ENCODE assay signal across 22 mouse cellular contexts in the genomic region with DNA sequence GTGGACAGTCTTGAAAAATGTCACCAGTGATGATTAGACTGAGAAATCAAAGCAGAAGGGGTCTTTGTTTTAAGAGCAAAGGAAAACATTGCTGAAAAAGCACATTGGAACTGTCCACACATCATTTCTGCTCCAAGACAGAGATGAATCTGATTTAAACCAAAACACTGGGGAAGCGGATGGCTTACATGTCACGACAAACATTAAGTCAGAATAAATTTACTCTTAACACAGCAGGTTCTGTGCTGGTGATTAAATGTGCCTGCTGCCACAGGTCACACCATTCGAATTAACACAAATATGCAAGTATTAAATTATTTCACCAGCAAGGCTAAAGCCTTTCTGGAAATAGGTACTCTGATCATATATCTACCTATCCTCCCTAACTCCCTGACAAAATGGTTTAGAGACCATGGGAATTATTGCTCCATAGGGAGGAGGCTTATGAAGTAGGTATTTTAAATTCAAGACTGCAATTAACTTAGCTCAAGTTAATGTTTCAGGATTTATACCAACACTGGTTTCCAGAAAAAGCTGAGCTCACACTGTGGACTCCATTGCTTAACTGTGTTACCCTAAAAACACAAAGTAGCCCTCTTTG.
DNase-seq lines count a peak whose midpoint lies in the region; ATAC-seq and TF ChIP-seq lines count a peak whose summit lies in the region.
"Had no signal": no experiment of that assay in that cellular context is flagged by ENCODE, and none has a peak within 500 bp of the region (broad histone marks: within the 10 kb centered on the region; RNA-seq: fewer than 3 reads in every experiment).

No protein-coding gene starts in this region.

- H3K4me2 ChIP-seq in forebrain, embryonic 16.5 days (ENCODE audit: low read length), result no peak overlapping the region
- H3K4me2 ChIP-seq in kidney, embryonic 15.5 days, result no peak overlapping the region
- H3K4me2 ChIP-seq in kidney, embryonic 16.5 days (replicated peaks; ENCODE audit: low read depth, low read length), result no peak overlapping the region
- H3K4me2 ChIP-seq: embryonic facial prominence, embryonic 13.5 days; hindbrain, embryonic 12.5 days had no signal

- no peak for TF ChIP-seq CTCF in brain, embryonic 14.5 days (IDR thresholded peaks at IDR 0.05; ENCODE audit: borderline replicate concordance, extremely low read depth, insufficient read depth, insufficient read length)

- H3K36me3 ChIP-seq in forebrain, embryonic 16.5 days (ENCODE audit: control insufficient read depth, insufficient read depth), result no peaks in the 10 kb centered on the region
- H3K36me3 ChIP-seq in forebrain, embryonic 10.5 days (replicated peaks), result no peaks in the 10 kb centered on the region
- H3K36me3 ChIP-seq in kidney, embryonic 15.5 days, result no peaks in the 10 kb centered on the region
- no peaks in the 10 kb centered on the region for H3K36me3 ChIP-seq in kidney, embryonic 16.5 days (ENCODE audit: insufficient read depth, low read length)
- H3K36me3 ChIP-seq: embryonic facial prominence, embryonic 13.5 days; heart, embryonic 10.5 days; hindbrain, embryonic 12.5 days had no signal

- H3K27ac ChIP-seq in forebrain, embryonic 16.5 days (ENCODE audit: low read length), result no peak overlapping the region
- no peak overlapping the region for H3K27ac ChIP-seq in forebrain, embryonic 10.5 days
- H3K27ac ChIP-seq in kidney, embryonic 15.5 days, result no peak overlapping the region
- H3K27ac ChIP-seq in kidney, embryonic 16.5 days (ENCODE audit: low read length), result no peak overlapping the region
- H3K27ac ChIP-seq: embryonic facial prominence, embryonic 13.5 days; heart, embryonic 10.5 days; hindbrain, embryonic 12.5 days had no signal

- H3K4me3 ChIP-seq in forebrain, embryonic 16.5 days (replicated peaks; ENCODE audit: low read length), result no peak overlapping the region
- no peak overlapping the region for H3K4me3 ChIP-seq in forebrain, embryonic 10.5 days
- H3K4me3 ChIP-seq in kidney, embryonic 15.5 days (replicated peaks), result no peak overlapping the region
- H3K4me3 ChIP-seq in kidney, embryonic 16.5 days (ENCODE audit: low read length), result no peak overlapping the region
- H3K4me3 ChIP-seq: embryonic facial prominence, embryonic 13.5 days; heart, embryonic 10.5 days; hindbrain, embryonic 12.5 days had no signal

- 47% methylated on average over 3 of the region's 3 CpGs for WGBS in forebrain, embryonic 16.5 days
- WGBS in forebrain, embryonic 10.5 days, result 88% methylated on average over 3 of the region's 3 CpGs
- WGBS in kidney, embryonic 15.5 days, result 29% methylated on average over 3 of the region's 3 CpGs
- 31% methylated on average over 3 of the region's 3 CpGs for WGBS in kidney, embryonic 16.5 days

- DNase-seq in forebrain, embryonic 10.5 days (ENCODE audit: extremely low spot score, low spot score), result no peak
- peak; percentile 71 for DNase-seq in brain, embryonic 14.5 days (ENCODE audit: low read depth)
- peak; percentile 23 for DNase-seq in mesoderm, embryonic 11.5 days (ENCODE audit: low read depth, low spot score)
- DNase-seq in right cerebral cortex, postnatal 10 days (ENCODE audit: low spot score in 2 of 2), result no peak
- DNase-seq: adrenal gland, postnatal 14 days; cerebellum, adult 18-20 months; cerebellum, adult 9-11 months; cerebellum, postnatal 36 days; gastrocnemius, postnatal 10 days; heart, adult 18-20 months; heart, postnatal 10 days; heart, postnatal 4 days had no signal

- no peak for TF ChIP-seq POLR2A in brain, embryonic 14.5 days (IDR thresholded peaks at IDR 0.05; ENCODE audit: borderline replicate concordance, extremely low read depth, insufficient read depth, insufficient read length, poor library complexity, severe bottlenecking)

- no peak overlapping the region for H3K9ac ChIP-seq in forebrain, embryonic 16.5 days (replicated peaks; ENCODE audit: low read depth, low read length)
- no peak overlapping the region for H3K9ac ChIP-seq in kidney, embryonic 15.5 days
- no peak overlapping the region for H3K9ac ChIP-seq in kidney, embryonic 16.5 days (replicated peaks; ENCODE audit: low read length)
- H3K9ac ChIP-seq: embryonic facial prominence, embryonic 13.5 days; hindbrain, embryonic 12.5 days had no signal

- ATAC-seq in forebrain, embryonic 16.5 days, result peak; percentile 31
- ATAC-seq in kidney, embryonic 15.5 days (replicated peaks; ENCODE audit: low FRiP score), result peak; percentile 56; the same call in 1 of the 2 replicates
- no peak; the same call in 1 of the 2 replicates for ATAC-seq in kidney, embryonic 16.5 days (ENCODE audit: low FRiP score, low TSS enrichment)
- ATAC-seq: activated CD4-positive, CD25-positive, alpha-beta regulatory T cell, adult 4 months; hindbrain, embryonic 16.5 days; Patski had no signal

- H3K27me3 ChIP-seq in forebrain, embryonic 16.5 days (replicated peaks; ENCODE audit: control insufficient read depth, insufficient read depth, low read length), result no peaks in the 10 kb centered on the region
- H3K27me3 ChIP-seq in forebrain, embryonic 10.5 days (ENCODE audit: poor library complexity, severe bottlenecking), result peaks cover 62% of the 10 kb centered on the region
- no peaks in the 10 kb centered on the region for H3K27me3 ChIP-seq in kidney, embryonic 15.5 days
- no peaks in the 10 kb centered on the region for H3K27me3 ChIP-seq in kidney, embryonic 16.5 days (ENCODE audit: insufficient read depth, low read length)
- H3K27me3 ChIP-seq: CH12.LX; embryonic facial prominence, embryonic 13.5 days; hindbrain, embryonic 12.5 days; Patski had no signal

- H3K9me3 ChIP-seq in forebrain, embryonic 16.5 days (ENCODE audit: control insufficient read depth, low read length), result no peaks in the 10 kb centered on the region
- H3K9me3 ChIP-seq in forebrain, embryonic 10.5 days, result no peaks in the 10 kb centered on the region
- H3K9me3 ChIP-seq in kidney, embryonic 15.5 days (replicated peaks), result no peaks in the 10 kb centered on the region
- H3K9me3 ChIP-seq in kidney, embryonic 16.5 days (ENCODE audit: low read length), result no peaks in the 10 kb centered on the region
- H3K9me3 ChIP-seq: embryonic facial prominence, embryonic 13.5 days; heart, embryonic 10.5 days; hindbrain, embryonic 12.5 days had no signal

- H3K4me1 ChIP-seq in forebrain, embryonic 16.5 days (replicated peaks; ENCODE audit: control insufficient read depth, insufficient read depth, low read length), result peaks cover 13% of the 10 kb centered on the region
- H3K4me1 ChIP-seq in forebrain, embryonic 10.5 days, result peaks cover 29% of the 10 kb centered on the region
- no peaks in the 10 kb centered on the region for H3K4me1 ChIP-seq in kidney, embryonic 15.5 days
- H3K4me1 ChIP-seq in kidney, embryonic 16.5 days (ENCODE audit: insufficient read depth, low read length), result no peaks in the 10 kb centered on the region
- H3K4me1 ChIP-seq: heart, embryonic 10.5 days; hindbrain, embryonic 12.5 days had no signal

Comparison
In these comparisons a context has a peak if more than half of its experiments do, and no peak if none do; other contexts are left out.
1. DNase-seq: peak in brain, embryonic 14.5 days (single experiment) and mesoderm, embryonic 11.5 days (single experiment); none in forebrain, embryonic 10.5 days (single experiment) and right cerebral cortex, postnatal 10 days (0 of 2).